Mouse (Mus musculus) forebrain, embryonic 15.5 days (tissue): ENCODE measurements around the gene Msantd2. TPM values are rescaled to one million over a fixed set of nuclear protein-coding genes. Genes with fewer than 3 reads are reported as not detected.

Experiments used
- ATAC-seq: fragments of 200-750 bp; cut with Nextera tagmentation; replicated peaks from 2 replicates; pipeline ENCODE4 v1.8.0; 2017; ENCODE audit warnings: mild to moderate bottlenecking, moderate TSS enrichment, moderate library complexity
- H3K27ac ChIP-seq: fragments of 300-500 bp; sonication (generic); replicated peaks from 2 replicates; pipeline ENCODE4 v1.5.1; 2015; ENCODE audit warnings: mild to moderate bottlenecking, inconsistent platforms
- H3K27me3 ChIP-seq: fragments of 300-500 bp; sonication (generic); 2 replicates; pipeline ENCODE4 v1.6.1; 2015; ENCODE audit warnings: inconsistent platforms
- H3K36me3 ChIP-seq: fragments of 300-500 bp; sonication (generic); 2 replicates; pipeline ENCODE4 v1.6.1; 2015; ENCODE audit warnings: mild to moderate bottlenecking, inconsistent platforms
- H3K4me1 ChIP-seq: fragments of 300-500 bp; sonication (generic); 2 replicates; pipeline ENCODE4 v1.6.1; 2015; ENCODE audit warnings: inconsistent platforms
- H3K4me2 ChIP-seq: fragments of 300-500 bp; sonication (generic); replicated peaks from 2 replicates; pipeline ENCODE4 v1.6.1; 2015; ENCODE audit warnings: mild to moderate bottlenecking, inconsistent platforms
- H3K4me3 ChIP-seq: fragments of 300-500 bp; sonication (generic); 2 replicates; pipeline ENCODE4 v1.5.1; 2015; ENCODE audit warnings: mild to moderate bottlenecking, inconsistent platforms
- H3K9ac ChIP-seq: fragments of 300-500 bp; sonication (generic); replicated peaks from 2 replicates; pipeline ENCODE4 v1.6.1; 2015; ENCODE audit warnings: mild to moderate bottlenecking, inconsistent platforms
- H3K9me3 ChIP-seq: fragments of 300-500 bp; sonication (generic); 2 replicates; pipeline ENCODE4 v1.6.1; 2016; ENCODE audit warnings: inconsistent platforms
- WGBS: fragments of 180-500 bp; shearing (Covaris S2); methylation state at CpG from one replicate; pipeline ENCODE4 v1.1.7; 2015; ENCODE audit warnings: mixed read lengths; 5-methylcytosine and 5-hydroxymethylcytosine counted together
- polyA plus RNA-seq: library from polyadenylated mRNA; unstranded; fragments of >200 nt; fragmentation: Nextera tagmentation; extraction: Ambion mirVana; gene quantifications from 2 replicates; pipeline ENCODE4 v1.2.1, GENCODE M21; 2015

Msantd2 gene
- polyA plus RNA-seq, 1 experiment from 2014 or later, result 34.1 TPM

- no peak overlapping the region for H3K27ac ChIP-seq
- 3% methylated on average over 3 of the region's 3 CpGs for WGBS
- peaks cover 47% of the 10 kb centered on the region for H3K4me1 ChIP-seq
- no peak overlapping the region for H3K9ac ChIP-seq
- no peak overlapping the region for H3K4me3 ChIP-seq
- H3K4me2 ChIP-seq, result no peak overlapping the region
- no peak for ATAC-seq
- no peaks in the 10 kb centered on the region for H3K9me3 ChIP-seq
- peaks cover 5% of the 10 kb centered on the region; the same call in 1 of the 2 replicates for H3K27me3 ChIP-seq
- no peaks in the 10 kb centered on the region for H3K36me3 ChIP-seq
Measured at GRCm38 (mm10) chr9:37461571-37461970, 27.5 kb upstream of the Msantd2 start.

- Histone ChIP-seq H3K4me3 (no peak overlapping the region), H3K4me1 (peaks cover 36% of the 10 kb centered on the region), H3K36me3 (no peaks in the 10 kb centered on the region), H3K27me3 (peaks cover 5% of the 10 kb centered on the region; the same call in 1 of the 2 replicates), H3K27ac (no peak overlapping the region), H3K9ac (no peak overlapping the region), H3K9me3 (no peaks in the 10 kb centered on the region), H3K4me2 (no peak overlapping the region)
- WGBS, result 13% methylated on average over 7 of the region's 7 CpGs
- ATAC-seq, result no peak
Measured at GRCm38 (mm10) chr9:37462764-37463163, 26.4 kb upstream of the Msantd2 start.

GRCm38 (mm10) chr9:37473611-37474125 lies 15.5 kb upstream of the Msantd2 start:
- Histone ChIP-seq H3K36me3 (no peaks in the 10 kb centered on the region), H3K27ac (no peak overlapping the region), H3K4me1 (no peaks in the 10 kb centered on the region), H3K4me3 (no peak overlapping the region), H3K27me3 (no peaks in the 10 kb centered on the region), H3K9me3 (no peaks in the 10 kb centered on the region), H3K4me2 (no peak overlapping the region), H3K9ac (no peak overlapping the region)
- 66% methylated on average over 3 of the region's 3 CpGs for WGBS
- ATAC-seq, result no peak

GRCm38 (mm10) chr9:37474923-37475322 lies 14.2 kb upstream of the Msantd2 start:
- 82% methylated on average over 7 of the region's 7 CpGs for WGBS
- no peaks in the 10 kb centered on the region for H3K4me1 ChIP-seq
- no peaks in the 10 kb centered on the region for H3K9me3 ChIP-seq
- no peak overlapping the region for H3K4me3 ChIP-seq
- H3K27me3 ChIP-seq, result no peaks in the 10 kb centered on the region
- no peak overlapping the region for H3K4me2 ChIP-seq
- H3K36me3 ChIP-seq, result no peaks in the 10 kb centered on the region
- no peak for ATAC-seq
- H3K27ac ChIP-seq, result no peak overlapping the region
- H3K9ac ChIP-seq, result no peak overlapping the region

- ATAC-seq, result no peak
- WGBS, result 76% methylated on average over 5 of the region's 5 CpGs
- peaks cover 12% of the 10 kb centered on the region for H3K4me1 ChIP-seq
- H3K27me3 ChIP-seq, result no peaks in the 10 kb centered on the region
- H3K4me2 ChIP-seq, result no peak overlapping the region
- H3K4me3 ChIP-seq, result no peak overlapping the region
- no peak overlapping the region for H3K9ac ChIP-seq
- no peak overlapping the region for H3K27ac ChIP-seq
- H3K36me3 ChIP-seq, result no peaks in the 10 kb centered on the region
- H3K9me3 ChIP-seq, result no peaks in the 10 kb centered on the region
Measured at GRCm38 (mm10) chr9:37485146-37485545, 4.0 kb upstream of the Msantd2 start.

- no peak for ATAC-seq
- no peaks in the 10 kb centered on the region for H3K9me3 ChIP-seq
- H3K9ac ChIP-seq, result peak overlapping the region; percentile 93; the same call in 1 of the 2 replicates
- H3K27me3 ChIP-seq, result no peaks in the 10 kb centered on the region
- H3K4me1 ChIP-seq, result peaks cover 30% of the 10 kb centered on the region
- no peaks in the 10 kb centered on the region for H3K36me3 ChIP-seq
- 37% methylated on average over 4 of the region's 4 CpGs for WGBS
- H3K4me2 ChIP-seq, result peak overlapping the region; percentile 86
- peak overlapping the region; percentile 98 for H3K27ac ChIP-seq
- peak overlapping the region; percentile 92 for H3K4me3 ChIP-seq
Measured at GRCm38 (mm10) chr9:37488041-37488440, 1.1 kb upstream of the Msantd2 start.

DNA sequence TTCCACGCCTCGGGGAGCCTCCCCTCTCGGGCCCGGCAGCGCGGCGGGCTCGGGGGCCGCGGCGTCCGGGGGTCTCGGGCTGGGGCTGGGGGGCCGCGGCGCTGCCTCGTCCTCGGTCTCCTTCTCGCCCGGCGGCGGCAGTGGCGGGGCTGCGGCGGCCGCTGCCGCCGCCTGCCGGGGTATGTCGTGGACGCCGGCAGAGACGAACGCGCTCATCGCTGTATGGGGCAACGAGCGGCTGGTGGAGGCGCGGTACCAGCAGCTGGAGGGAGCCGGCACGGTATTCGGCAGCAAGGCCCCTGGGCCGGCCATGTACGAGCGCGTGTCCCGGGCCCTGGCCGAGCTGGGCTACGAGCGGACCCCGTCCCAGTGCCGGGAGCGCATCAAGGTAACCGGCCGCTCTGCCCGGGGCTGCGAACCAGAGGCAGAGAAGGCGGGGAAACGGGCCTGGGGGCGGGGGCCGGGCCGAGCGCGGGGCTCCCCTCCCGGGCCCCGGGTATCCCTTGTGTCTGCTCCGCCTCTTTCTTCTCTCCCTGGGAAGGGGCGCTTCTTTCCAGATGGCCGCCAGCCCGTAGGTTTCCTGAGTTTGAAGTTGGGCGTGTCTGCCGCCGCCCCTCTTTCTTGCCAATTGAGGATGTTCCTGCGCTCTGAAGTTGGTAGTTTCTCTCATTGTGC lies 464 bp downstream of the Msantd2 start:
- H3K9me3 ChIP-seq, result no peaks in the 10 kb centered on the region
- peak; percentile 82 for ATAC-seq
- H3K4me2 ChIP-seq, result peak overlapping the region; percentile 86
- no peaks in the 10 kb centered on the region for H3K36me3 ChIP-seq
- peak overlapping the region; percentile 92 for H3K4me3 ChIP-seq
- no peaks in the 10 kb centered on the region for H3K27me3 ChIP-seq
- H3K4me1 ChIP-seq, result peaks cover 30% of the 10 kb centered on the region
- peak overlapping the region; percentile 93 for H3K9ac ChIP-seq
- under 1% methylated on average over 72 of the region's 75 CpGs for WGBS
- H3K27ac ChIP-seq, result peak overlapping the region; percentile 98

- Histone ChIP-seq H3K9ac (no peak overlapping the region), H3K9me3 (no peaks in the 10 kb centered on the region), H3K27me3 (no peaks in the 10 kb centered on the region), H3K4me1 (peaks cover 15% of the 10 kb centered on the region), H3K36me3 (no peaks in the 10 kb centered on the region), H3K27ac (no peak overlapping the region), H3K4me3 (no peak overlapping the region), H3K4me2 (no peak overlapping the region)
- 62% methylated on average over 3 of the region's 3 CpGs for WGBS
- no peak for ATAC-seq
Measured at GRCm38 (mm10) chr9:37495761-37496160, 6.6 kb downstream of the Msantd2 start.

GRCm38 (mm10) chr9:37496325-37496724 lies 7.2 kb downstream of the Msantd2 start:
- no peak for ATAC-seq
- Histone ChIP-seq H3K4me2 (no peak overlapping the region), H3K27ac (no peak overlapping the region), H3K9ac (no peak overlapping the region), H3K4me1 (peaks cover 9% of the 10 kb centered on the region; the same call in 1 of the 2 replicates), H3K4me3 (no peak overlapping the region), H3K27me3 (no peaks in the 10 kb centered on the region), H3K9me3 (no peaks in the 10 kb centered on the region), H3K36me3 (no peaks in the 10 kb centered on the region)

GRCm38 (mm10) chr9:37500201-37500600 lies 11.1 kb downstream of the Msantd2 start:
- no peaks in the 10 kb centered on the region for H3K27me3 ChIP-seq

DNA sequence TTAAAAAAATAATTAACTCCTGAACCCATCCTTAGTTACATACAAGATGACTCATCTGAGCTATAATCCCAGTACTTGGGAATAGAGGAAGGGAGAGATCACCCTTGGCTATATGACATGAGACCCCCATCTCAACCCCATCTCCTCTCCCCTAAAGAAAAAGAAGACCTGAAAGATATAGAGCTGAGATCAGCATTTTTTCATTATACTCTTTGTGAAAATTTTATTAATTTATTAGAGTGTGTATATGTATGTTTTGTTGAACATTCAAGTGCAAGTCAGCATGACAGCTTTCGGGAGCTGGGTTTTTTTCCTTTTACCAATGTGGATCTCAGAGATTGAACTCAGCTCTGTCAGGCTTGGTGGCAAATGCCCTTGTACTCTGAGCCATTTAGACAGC lies 12.1 kb downstream of the Msantd2 start:
- Histone ChIP-seq H3K9me3 (no peaks in the 10 kb centered on the region), H3K4me2 (no peak overlapping the region), H3K36me3 (no peaks in the 10 kb centered on the region), H3K27ac (no peak overlapping the region), H3K4me1 (no peaks in the 10 kb centered on the region), H3K4me3 (no peak overlapping the region), H3K27me3 (no peaks in the 10 kb centered on the region), H3K9ac (no peak overlapping the region)
- 95% methylated on average over 1 of the region's 1 CpGs for WGBS
- ATAC-seq, result no peak

More at GRCm38 (mm10) chr9:37500201-37500600, 11.1 kb downstream of the Msantd2 start:
- ATAC-seq, result no peak
- WGBS, result 82% methylated on average over 3 of the region's 3 CpGs
- no peak overlapping the region for H3K4me3 ChIP-seq
- no peak overlapping the region for H3K27ac ChIP-seq
- no peaks in the 10 kb centered on the region for H3K36me3 ChIP-seq
- no peaks in the 10 kb centered on the region for H3K9me3 ChIP-seq
- no peak overlapping the region for H3K4me2 ChIP-seq
- H3K9ac ChIP-seq, result no peak overlapping the region
- H3K4me1 ChIP-seq, result peaks cover 3% of the 10 kb centered on the region; the same call in 1 of the 2 replicates

DNA sequence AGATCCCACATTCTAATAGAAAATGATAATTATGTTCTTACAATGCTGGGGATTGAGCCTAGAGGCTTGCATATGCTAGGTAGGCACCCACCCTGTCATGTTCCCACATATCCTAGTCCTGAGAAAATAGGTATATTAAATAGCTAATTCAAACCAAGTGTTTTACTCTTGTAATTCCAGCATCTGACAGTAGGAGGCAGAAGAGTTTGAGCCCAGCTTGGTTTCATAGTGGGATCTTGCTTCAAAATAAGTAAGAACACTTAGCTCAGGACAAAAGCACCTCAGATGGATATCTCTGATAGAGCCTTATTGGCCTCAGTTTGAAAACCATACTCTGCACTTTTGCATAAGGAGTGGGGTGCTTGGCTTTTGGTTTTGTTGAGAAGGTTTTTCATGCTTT lies 15.2 kb downstream of the Msantd2 start:
- Histone ChIP-seq H3K9ac (no peak overlapping the region), H3K4me1 (0 out of 2 replicates have a peak, but pooled peaks cover 2% of the 10 kb centered on the region), H3K36me3 (no peaks in the 10 kb centered on the region), H3K9me3 (no peaks in the 10 kb centered on the region), H3K27ac (no peak overlapping the region), H3K27me3 (no peaks in the 10 kb centered on the region), H3K4me3 (no peak overlapping the region), H3K4me2 (no peak overlapping the region)
- no peak for ATAC-seq

- WGBS, result 82% methylated on average over 1 of the region's 1 CpGs
- Histone ChIP-seq H3K27me3 (no peaks in the 10 kb centered on the region), H3K4me2 (no peak overlapping the region), H3K36me3 (no peaks in the 10 kb centered on the region), H3K9ac (no peak overlapping the region), H3K9me3 (no peaks in the 10 kb centered on the region), H3K27ac (no peak overlapping the region), H3K4me3 (no peak overlapping the region), H3K4me1 (0 out of 2 replicates have a peak, but pooled peaks cover 2% of the 10 kb centered on the region)
- ATAC-seq, result no peak
Measured at GRCm38 (mm10) chr9:37506023-37506422, 16.9 kb downstream of the Msantd2 start.
